Mouse (Mus musculus) kidney, postnatal 4 days (tissue): ENCODE measurements around the gene Rbm4b.
"Not testable (repeated sequence)": the region's sequence is repeated elsewhere in the genome, so short reads cannot be mapped to it uniquely, and the experiment has no call there.

Experiments used
- DNase-seq, 2 experiments: peaks; one replicate each; pipeline ENCODE4 v3.0.0; 2021; ENCODE audit warnings: mixed read lengths in 2 of 2

Rbm4b gene

GRCm38 (mm10) chr19:4745681-4746080, 10.6 kb upstream of the Rbm4b start:
- DNase-seq = no peak

GRCm38 (mm10) chr19:4746611-4747010, 9.7 kb upstream of the Rbm4b start:
- DNase-seq = no peak

DNA sequence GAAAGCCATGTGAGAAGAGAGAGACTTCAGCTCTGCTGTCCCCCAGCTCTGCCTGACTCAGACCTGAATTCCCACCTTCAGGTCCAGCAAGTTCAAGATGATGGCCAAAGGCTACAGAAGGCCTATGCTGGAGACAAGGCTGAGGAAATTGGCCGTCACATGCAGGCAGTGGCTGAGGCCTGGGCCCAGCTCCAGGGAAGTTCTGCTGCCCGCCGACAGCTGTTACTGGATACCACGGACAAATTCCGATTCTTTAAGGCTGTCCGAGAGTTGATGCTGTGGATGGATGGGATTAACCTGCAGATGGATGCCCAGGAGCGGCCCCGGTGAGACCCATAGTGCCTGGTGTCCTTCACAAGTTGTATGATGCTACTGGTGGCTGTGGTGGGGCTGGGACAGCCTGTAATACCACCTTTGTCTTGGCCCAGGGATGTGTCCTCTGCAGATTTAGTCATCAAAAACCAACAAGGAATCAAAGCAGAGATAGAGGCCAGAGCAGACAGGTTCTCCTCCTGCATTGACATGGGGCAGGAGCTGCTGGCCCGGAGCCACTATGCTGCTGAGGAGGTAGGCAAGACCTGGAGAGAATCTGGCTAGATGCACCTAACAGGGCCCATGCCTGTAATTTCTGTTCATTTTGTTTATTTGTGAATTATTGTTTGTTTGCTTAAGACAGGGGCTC, 8.5 kb upstream of the Rbm4b start:
- no peak for DNase-seq

DNA sequence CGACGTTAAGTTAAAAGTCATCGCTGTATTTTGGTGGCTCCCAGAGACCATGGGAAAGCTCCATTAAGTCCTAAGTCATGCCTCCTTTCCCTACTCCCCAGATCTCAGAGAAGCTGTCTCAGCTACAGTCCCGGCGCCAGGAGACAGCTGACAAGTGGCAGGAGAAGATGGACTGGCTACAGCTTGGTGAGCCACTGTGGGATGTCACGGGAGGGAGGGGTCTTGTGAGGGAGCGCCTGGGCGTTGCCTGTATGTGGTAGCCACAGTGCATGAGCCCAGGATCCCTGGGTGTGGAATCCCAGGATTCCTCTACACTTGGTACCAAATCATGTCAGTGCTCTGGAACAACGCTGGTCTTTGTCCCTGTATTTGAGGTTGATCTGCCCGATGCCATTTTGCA, 7.8 kb upstream of the Rbm4b start:
- no peak for DNase-seq

GRCm38 (mm10) chr19:4749975-4750374, 6.3 kb upstream of the Rbm4b start:
- DNase-seq = no peak

- DNase-seq = peak; percentile 93 to 94
Observed at GRCm38 (mm10) chr19:4755565-4756192, 618 bp upstream of the Rbm4b start.

- DNase-seq = no peak
Observed at GRCm38 (mm10) chr19:4756921-4757320, 624 bp downstream of the Rbm4b start.

- not testable (repeated sequence) for DNase-seq
Observed at GRCm38 (mm10) chr19:4760544-4760943, 4.2 kb downstream of the Rbm4b start.

GRCm38 (mm10) chr19:4762876-4763275, 6.6 kb downstream of the Rbm4b start:
- no peak for DNase-seq

DNA sequence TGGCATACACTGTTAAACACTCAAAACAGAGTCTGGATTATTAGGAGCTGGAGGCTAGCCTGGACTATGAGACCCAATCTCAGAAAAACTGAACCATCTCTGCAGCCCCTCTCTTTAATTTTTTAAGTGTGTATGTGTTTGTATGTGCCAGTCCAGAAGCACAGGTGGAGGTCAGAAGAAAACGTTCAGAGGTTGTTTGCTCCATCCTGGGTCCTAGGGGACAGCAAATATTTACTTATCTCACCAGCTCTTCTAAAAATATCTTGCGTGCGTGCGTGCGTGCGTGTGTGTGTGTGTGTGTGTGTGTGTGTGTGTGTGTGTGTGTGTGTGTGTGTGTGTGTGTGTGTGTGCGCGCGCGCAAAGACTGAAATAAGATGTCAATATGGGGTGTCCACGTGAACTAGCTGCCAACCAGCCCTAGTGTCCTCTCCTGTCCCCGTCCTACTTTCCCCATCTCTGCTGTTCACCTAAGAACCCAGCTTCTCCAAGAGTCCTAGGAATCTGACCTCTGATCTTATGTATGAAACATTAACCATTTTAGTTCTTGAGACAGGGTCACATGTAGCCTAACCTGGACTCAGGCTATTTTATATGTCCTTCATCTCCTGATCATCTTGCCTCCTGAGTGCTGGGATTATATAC, 11.3 kb downstream of the Rbm4b start:
- no peak for DNase-seq

DNA sequence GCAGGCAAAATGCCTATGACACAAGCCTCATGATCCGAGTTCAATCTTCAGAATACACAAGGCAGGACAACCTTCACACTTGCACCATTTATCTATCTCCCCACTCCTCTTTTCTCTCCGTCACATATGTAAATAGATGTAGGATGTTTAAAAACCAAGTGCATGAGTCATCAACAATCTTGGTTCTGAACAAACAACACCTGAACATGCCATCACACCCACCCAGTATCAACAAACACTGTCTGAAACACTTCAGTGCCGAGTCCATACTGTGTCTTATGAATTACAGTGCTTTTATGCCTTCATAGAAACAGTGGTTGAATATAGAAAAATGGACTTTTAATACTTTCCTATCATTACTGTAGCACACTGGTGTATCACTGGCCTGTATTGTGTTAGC, 16.5 kb downstream of the Rbm4b start:
- no peak for DNase-seq

- DNase-seq = no peak
Observed at GRCm38 (mm10) chr19:4782891-4783290, 26.6 kb downstream of the Rbm4b start.

DNA sequence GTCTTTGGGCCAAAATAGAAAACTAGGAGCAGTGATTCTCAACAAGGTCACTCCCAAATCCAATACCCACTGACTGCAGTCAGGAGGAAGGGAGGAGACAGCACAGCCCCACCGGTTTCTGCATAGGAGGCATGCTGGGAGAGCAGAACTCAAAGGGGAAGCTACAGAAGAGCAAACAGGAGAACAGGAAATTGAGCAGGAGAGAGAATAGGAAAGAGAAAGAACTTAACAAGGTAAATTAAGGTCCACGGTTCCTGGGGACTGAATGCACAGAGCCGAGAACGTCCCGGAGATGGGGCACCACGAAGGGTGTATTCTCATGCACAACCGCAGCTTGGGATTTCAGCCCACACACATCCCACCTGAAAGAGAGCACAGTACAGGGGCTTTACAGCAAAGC, 28.9 kb downstream of the Rbm4b start:
- no peak for DNase-seq

- no peak for DNase-seq
Observed at GRCm38 (mm10) chr19:4786313-4786712, 30.0 kb downstream of the Rbm4b start.

GRCm38 (mm10) chr19:4793281-4793830, 37.1 kb downstream of the Rbm4b start:
- no peak for DNase-seq

GRCm38 (mm10) chr19:4793831-4794422, 37.6 kb downstream of the Rbm4b start, which contains the start of gene Rbm4:
Gene Rbm4 (minus strand): TSS chr19:4793901.
- peak; percentile 95 to 98 for DNase-seq

DNA sequence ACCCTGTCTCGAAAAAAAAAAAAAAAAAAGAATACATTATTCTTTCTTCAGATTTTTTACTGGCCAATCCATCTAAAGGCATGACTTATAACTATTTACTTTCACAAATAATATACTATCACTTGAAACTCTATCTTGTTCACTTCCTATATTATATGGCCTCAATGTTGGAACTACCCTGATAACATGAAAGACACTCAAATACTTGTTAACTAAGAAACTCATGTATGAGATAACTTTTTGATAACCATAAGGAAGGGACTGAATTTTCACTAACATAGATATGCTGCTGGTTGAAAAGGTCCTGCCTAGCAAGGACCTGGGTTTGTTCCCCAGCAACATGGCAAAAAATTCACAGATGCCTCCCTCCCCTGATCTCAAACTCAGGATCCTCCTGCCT, 39.6 kb downstream of the Rbm4b start:
- no peak for DNase-seq

DNA sequence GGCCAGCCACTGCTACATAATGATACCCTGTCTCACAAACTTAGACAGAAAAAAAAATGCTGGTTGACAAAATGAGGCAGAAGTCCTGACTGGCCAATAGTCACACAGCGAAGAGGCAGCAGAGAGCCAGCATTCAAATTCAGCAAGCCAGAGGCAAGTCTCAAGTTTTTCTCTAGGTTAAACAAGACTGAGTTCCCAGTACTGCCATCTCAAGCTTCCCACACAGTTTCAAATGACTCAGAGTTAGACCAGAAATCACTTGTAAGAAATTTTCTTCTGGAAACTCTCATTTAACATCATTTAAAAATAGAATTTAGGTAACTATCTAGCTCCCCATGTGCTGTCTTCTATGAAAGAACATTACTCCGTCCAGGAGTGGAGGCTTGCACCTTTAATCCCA, 41.5 kb downstream of the Rbm4b start:
- no peak for DNase-seq

GRCm38 (mm10) chr19:4799083-4799482, 42.8 kb downstream of the Rbm4b start:
- DNase-seq = no peak

DNA sequence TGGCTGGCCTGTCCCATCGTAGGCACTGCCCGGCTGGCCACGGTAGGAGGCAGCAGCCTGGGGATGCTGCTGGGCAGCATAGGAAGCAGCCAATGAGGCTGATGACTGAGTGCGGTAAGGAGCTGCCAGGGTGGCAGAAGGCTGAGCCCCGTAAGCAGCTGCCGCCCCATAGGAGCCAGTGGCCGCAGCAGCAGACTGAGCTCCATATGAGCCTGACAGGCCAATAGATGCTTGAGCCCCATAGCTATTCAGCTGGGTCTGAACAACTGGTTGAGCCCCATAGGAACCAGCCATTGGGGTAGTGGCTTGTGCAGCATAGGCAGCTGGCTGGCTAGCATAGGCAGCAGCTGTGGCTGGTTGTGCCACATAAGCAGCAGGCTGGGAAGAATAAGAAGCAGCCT, 46.4 kb downstream of the Rbm4b start:
- DNase-seq = no peak

DNA sequence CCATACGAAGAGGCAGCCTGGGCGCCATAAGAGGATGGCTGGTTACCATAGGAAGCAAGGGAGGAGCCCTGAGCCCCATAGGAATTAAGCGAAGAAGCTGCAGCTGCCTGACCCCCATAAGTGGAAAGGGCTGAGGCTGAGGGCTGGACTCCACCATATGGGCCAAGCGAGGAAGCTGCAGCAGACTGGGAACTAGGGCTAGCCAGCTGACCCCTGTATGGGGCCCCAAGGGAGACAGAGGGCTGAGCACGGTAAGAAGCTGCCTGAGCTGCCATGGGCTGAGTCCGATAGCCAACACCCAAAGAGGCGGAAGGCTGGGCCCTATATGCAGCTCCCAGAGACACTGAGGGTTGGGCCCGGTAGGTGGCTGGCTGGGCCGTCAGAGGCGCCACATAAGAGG, 47.0 kb downstream of the Rbm4b start:
- DNase-seq = no peak

DNA sequence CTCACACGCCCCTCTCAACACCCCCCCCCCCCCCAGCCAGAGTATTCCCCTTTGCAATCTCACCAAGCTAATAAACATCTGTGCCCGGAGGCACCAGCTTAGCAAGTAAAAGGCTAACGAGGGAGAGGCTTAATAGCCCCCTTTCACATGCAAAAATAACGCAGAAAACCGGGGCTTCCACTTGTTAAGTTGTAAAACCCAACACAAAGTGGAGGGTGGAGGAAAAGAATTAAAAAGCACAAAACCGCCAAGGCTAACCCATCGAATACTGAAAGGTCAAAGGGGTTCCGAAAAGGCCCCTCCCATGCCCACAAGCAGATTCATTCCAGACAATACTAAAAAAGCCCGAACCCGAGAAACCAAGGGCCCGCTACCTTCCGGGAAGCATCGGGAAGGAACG, 54.0 kb downstream of the Rbm4b start:
- no peak for DNase-seq

- no peak for DNase-seq
Observed at GRCm38 (mm10) chr19:4810746-4811062, 54.4 kb downstream of the Rbm4b start.
